Mouse (Mus musculus) stomach, postnatal 0 days (tissue): ENCODE measurements around the gene Slc35f6.

Experiments used
- CTCF ChIP-seq: IDR thresholded peaks from 2 replicates; pipeline ENCODE4 v1.5.1; 2016; ENCODE audit warnings: antibody characterized with exemption, low read depth, mild to moderate bottlenecking, moderate library complexity
- EP300 ChIP-seq: optimal IDR thresholded peaks from 2 replicates; pipeline ENCODE3; 2016; ENCODE audit warnings: antibody characterized with exemption

DNA sequence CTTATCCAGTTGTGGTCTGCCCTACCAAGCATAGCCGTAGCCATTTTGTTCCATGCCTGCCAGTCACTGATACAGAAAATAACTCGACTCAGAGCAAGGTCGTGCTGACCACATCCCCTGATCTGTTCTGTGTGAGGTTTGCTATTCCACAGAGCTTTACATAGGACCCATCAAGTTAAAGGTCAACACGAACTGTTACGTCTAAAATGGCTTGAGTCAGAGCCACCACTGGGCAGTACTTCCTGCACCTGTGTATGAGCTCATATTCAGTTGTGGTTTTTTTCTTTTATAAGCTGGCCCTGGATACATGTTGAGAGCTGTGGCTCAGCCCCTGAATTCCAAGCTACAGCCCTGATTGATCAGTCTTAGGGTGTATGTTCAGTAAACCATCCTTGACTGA, 31.9 kb downstream of the Slc35f6 start:
- TF ChIP-seq CTCF (no peak), EP300 (no peak)
